Mouse (Mus musculus) mammary gland, adult 2 months (tissue): ENCODE measurements around the gene Svs4. TPM values are rescaled to one million over a fixed set of nuclear protein-coding genes. Genes with fewer than 3 reads are reported as not detected.

ENCODE experiments used
- polyA plus RNA-seq: library from polyadenylated mRNA; depleted of rRNA; stranded (reverse); fragments of >200 nt; gene quantifications from 2 replicates; pipeline ENCODE4 v1.2.3, GENCODE M21; 2012; ENCODE audit warnings: low replicate concordance; rRNA removed

Svs4 gene
- polyA plus RNA-seq, result not detected in 2 replicates

DNA sequence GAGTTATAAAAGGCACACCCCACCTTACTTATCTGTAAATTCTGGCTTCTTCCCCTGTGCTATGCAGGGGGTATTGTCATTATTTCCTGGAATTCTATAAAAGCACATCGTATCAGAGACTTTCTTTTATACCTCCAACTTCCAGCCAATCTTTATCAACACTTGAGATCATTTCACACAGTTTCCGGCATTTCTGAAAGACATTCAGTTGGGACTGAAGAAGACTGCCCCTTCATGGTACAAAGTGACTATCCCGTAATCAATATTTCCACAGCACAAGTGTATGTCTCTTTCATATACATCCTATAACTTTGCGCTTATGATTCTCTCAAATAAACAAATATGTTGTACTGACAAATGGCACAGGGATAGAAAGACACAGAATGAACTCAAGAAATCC, at the start of gene Svs4:
TSS of gene Svs4 (minus strand) at position 101 of the 400 bp plus-strand sequence.

DNA sequence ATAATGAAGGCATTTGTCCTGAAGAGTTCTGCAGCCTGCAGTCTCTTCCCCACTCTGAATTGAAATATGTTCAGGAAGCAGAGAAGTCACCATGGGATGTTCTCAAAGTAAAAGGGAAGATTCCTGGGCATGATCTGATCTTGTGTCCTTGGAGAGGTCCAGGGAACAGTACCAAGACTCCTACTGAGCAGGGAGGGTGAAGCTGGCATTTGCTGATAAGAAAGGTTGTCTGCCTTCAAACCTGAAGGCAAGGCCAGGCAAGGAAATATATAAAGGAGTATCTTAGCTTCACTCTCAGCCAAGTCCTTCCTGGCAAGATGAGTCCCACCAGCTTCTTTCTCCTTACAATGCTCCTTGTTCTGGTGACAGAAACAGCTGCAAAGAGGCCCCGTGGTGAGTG, 38.2 kb upstream of the Svs4 start, which contains the start of gene Svs6:
TSS of gene Svs6 (plus strand) at position 301 of the 400 bp plus-strand sequence.

DNA sequence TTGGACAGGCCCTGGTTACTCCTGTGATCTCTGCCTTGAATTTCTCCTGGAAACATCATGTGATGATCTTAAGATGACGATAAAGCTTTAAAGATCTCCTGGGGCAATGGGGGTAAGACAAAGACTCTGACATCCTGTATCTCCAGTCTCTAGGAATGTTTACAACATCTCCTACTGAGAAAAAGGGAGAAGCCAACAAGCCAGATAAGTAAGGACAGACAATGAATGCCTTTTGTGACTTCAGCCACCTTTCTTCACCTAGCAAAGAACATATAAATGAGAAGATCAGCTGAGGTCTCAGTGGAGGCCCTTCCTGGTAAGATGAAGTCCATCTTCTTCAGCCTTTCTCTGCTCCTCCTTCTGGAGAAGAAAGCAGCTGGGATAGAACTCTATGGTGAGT, 10.7 kb upstream of the Svs4 start, which contains the start of gene Svs3a:
TSS of gene Svs3a (plus strand) at position 301 of the 400 bp plus-strand sequence.

DNA sequence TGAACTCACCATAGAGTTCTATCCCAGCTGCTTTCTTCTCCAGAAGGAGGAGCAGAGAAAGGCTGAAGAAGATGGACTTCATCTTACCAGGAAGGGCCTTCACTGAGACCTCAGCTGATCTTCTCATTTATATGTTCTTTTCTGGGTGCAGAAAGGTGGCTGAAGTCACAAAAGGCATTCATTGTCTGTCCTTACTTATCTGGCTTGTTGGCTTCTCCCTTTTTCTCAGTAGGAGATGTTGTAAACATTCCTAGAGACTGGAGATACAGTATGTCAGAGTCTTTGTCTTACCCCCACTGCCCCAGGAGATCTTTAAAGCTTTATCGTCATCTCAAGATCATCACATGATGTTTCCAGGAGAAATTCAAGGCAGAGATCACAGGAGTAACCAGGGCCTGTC, 21.7 kb downstream of the Svs4 start, which contains the start of gene Svs3b:
TSS of gene Svs3b (minus strand) at position 101 of the 400 bp plus-strand sequence.

DNA sequence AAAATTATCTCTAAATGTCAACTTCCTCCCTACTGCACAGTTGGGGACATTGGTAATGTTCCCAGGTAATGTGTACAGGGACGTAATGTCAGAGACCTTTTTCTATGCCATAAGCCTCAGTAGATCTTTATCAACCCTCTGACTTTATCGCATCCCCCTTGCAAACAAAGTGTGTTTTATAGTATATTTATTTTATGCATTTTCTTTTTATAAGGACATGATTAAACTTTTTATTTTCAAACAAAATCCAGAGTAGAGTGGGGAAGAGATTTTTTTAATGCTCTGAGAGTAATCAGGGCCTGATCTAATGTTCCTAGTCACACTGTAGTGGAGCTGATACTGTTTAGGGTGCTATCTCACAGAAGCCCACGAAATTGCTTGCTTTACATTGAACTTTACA, 39.9 kb downstream of the Svs4 start, which contains the start of gene Svs2:
TSS of gene Svs2 (minus strand) at position 101 of the 400 bp plus-strand sequence.

Other genes starting within 250 kb of the Svs4 start
- gene Stk4, start 208.1 kb downstream of the Svs4 start, polyA plus RNA-seq, result 21.8 and 26.0 TPM in 2 replicates
- 58.9 and 67.9 TPM in 2 replicates for gene Tomm34, start 207.3 kb downstream of the Svs4 start, polyA plus RNA-seq
- gene Kcns1, start 107.3 kb downstream of the Svs4 start, polyA plus RNA-seq, result 0.20 and 0.43 TPM in 2 replicates
- 1.0 TPM in 1 of 2 replicates, not detected in the other for gene Wfdc5, start 95.7 kb downstream of the Svs4 start, polyA plus RNA-seq
- gene Wfdc12, start 87.9 kb downstream of the Svs4 start, polyA plus RNA-seq, result 0.50 TPM in 1 of 2 replicates, not detected in the other
- gene Wfdc15a, start 78.3 kb downstream of the Svs4 start, polyA plus RNA-seq, result not detected in 2 replicates
- gene Wfdc15b, start 56.8 kb downstream of the Svs4 start, polyA plus RNA-seq, result not detected in 2 replicates
- not detected in 2 replicates for gene Svs2, start 40.0 kb downstream of the Svs4 start, polyA plus RNA-seq
- not detected in 2 replicates for gene Svs3b, start 21.8 kb downstream of the Svs4 start, polyA plus RNA-seq
- not detected in 2 replicates for gene Svs3a, start 10.8 kb upstream of the Svs4 start, polyA plus RNA-seq
- not detected in 2 replicates for gene Svs6, start 38.3 kb upstream of the Svs4 start, polyA plus RNA-seq
- not detected in 2 replicates for gene Svs5, start 54.3 kb upstream of the Svs4 start, polyA plus RNA-seq
- 19.6 and 28.7 TPM in 2 replicates for gene Slpi, start 110.6 kb upstream of the Svs4 start, polyA plus RNA-seq
- gene Rbpjl, start 124.7 kb upstream of the Svs4 start, polyA plus RNA-seq, result 0.03 and 0.05 TPM in 2 replicates
- gene Matn4, start 126.7 kb upstream of the Svs4 start, polyA plus RNA-seq, result 2.9 and 6.3 TPM in 2 replicates
- gene Sdc4, start 165.4 kb upstream of the Svs4 start, polyA plus RNA-seq, result 46.1 and 52.4 TPM in 2 replicates
- gene Sys1, start 178.5 kb upstream of the Svs4 start, polyA plus RNA-seq, result 117 and 254 TPM in 2 replicates
- 37.3 and 40.5 TPM in 2 replicates for gene Gm20458, start 182.5 kb upstream of the Svs4 start, polyA plus RNA-seq
- gene Trp53tg5, start 195.3 kb upstream of the Svs4 start, polyA plus RNA-seq, result not detected in 2 replicates
- 16.8 and 38.2 TPM in 2 replicates for gene Dbndd2, start 207.6 kb upstream of the Svs4 start, polyA plus RNA-seq
- 120 and 165 TPM in 2 replicates for gene Pigt, start 219.1 kb upstream of the Svs4 start, polyA plus RNA-seq